Mouse (Mus musculus) layer of hippocampus, adult 11-12 months (tissue): ENCODE measurements around the gene Drd2.

Experiments used
- DNase-seq: peaks from one replicate; pipeline ENCODE4 v3.0.0; 2022; ENCODE audit warnings: low spot score

Gene Drd2

GRCm38 (mm10) chr9:49452396-49452795, 112.0 kb downstream of the Drd2 start:
- DNase-seq: no peak

GRCm38 (mm10) chr9:49456136-49456535, 115.7 kb downstream of the Drd2 start:
- DNase-seq: no peak
